Mouse (Mus musculus): ENCODE measurements around the gene Klc2. TPM values are rescaled to one million over a fixed set of nuclear protein-coding genes. Genes with fewer than 3 reads are reported as not detected.

Gene Klc2
- total and polyA plus RNA-seq, 3 experiments: 49.0 to 56.7 (median 50.6) TPM

- Histone ChIP-seq H3K4me1 (ENCODE audit: control insufficient read depth, insufficient read depth, low read length) (no peaks in the 10 kb centered on the region), H3K79me2 (replicated peaks; ENCODE audit: control insufficient read depth, insufficient read depth, low read length) (no peaks in the 10 kb centered on the region), H3K27me3 (ENCODE audit: control insufficient read depth, insufficient read depth, low read length) (no peaks in the 10 kb centered on the region), H3K27ac (no peak overlapping the region), H3K36me3 (ENCODE audit: control insufficient read depth, insufficient read depth, low read length) (no peaks in the 10 kb centered on the region), H3K9ac (ENCODE audit: low read depth, low read length) (no peak overlapping the region), H3K4me3 (no peak overlapping the region)
- 61% methylated on average over 7 of the region's 7 CpGs for WGBS
- DNase-seq: no peak
- intact Hi-C loops (cut with DNase I): no loop called here
- TF ChIP-seq EP300 (IDR thresholded peaks at IDR 0.05; ENCODE audit: insufficient read depth, low read depth, low read length): no peak
- TF ChIP-seq POLR2A (IDR thresholded peaks at IDR 0.05; ENCODE audit: insufficient read depth, low read depth, low read length): no peak
- TF ChIP-seq CTCF (IDR thresholded peaks at IDR 0.05): no peak
Observed at GRCm38 (mm10) chr19:5124055-5124614, 5.8 kb upstream of the Klc2 start.

GRCm38 (mm10) chr19:5123241-5123640, 4.9 kb upstream of the Klc2 start:
- Histone ChIP-seq H3K79me2 (replicated peaks; ENCODE audit: control insufficient read depth, insufficient read depth, low read length) (no peaks in the 10 kb centered on the region), H3K9ac (ENCODE audit: low read depth, low read length) (no peak overlapping the region), H3K27me3 (ENCODE audit: control insufficient read depth, insufficient read depth, low read length) (no peaks in the 10 kb centered on the region), H3K4me1 (ENCODE audit: control insufficient read depth, insufficient read depth, low read length) (no peaks in the 10 kb centered on the region), H3K4me3 (no peak overlapping the region), H3K27ac (no peak overlapping the region), H3K36me3 (ENCODE audit: control insufficient read depth, insufficient read depth, low read length) (no peaks in the 10 kb centered on the region)
- intact Hi-C loops (cut with DNase I): no loop called here
- TF ChIP-seq CTCF (IDR thresholded peaks at IDR 0.05) (no peak), EP300 (IDR thresholded peaks at IDR 0.05; ENCODE audit: insufficient read depth, low read depth, low read length) (no peak), POLR2A (IDR thresholded peaks at IDR 0.05; ENCODE audit: insufficient read depth, low read depth, low read length) (no peak)
- no peak for DNase-seq
- WGBS: 59% methylated on average over 3 of the region's 3 CpGs

GRCm38 (mm10) chr19:5122492-5122891, 4.1 kb upstream of the Klc2 start:
- Histone ChIP-seq H3K4me1 (ENCODE audit: control insufficient read depth, insufficient read depth, low read length) (no peaks in the 10 kb centered on the region), H3K27ac (no peak overlapping the region), H3K4me3 (no peak overlapping the region), H3K36me3 (ENCODE audit: control insufficient read depth, insufficient read depth, low read length) (no peaks in the 10 kb centered on the region), H3K9ac (ENCODE audit: low read depth, low read length) (no peak overlapping the region), H3K27me3 (ENCODE audit: control insufficient read depth, insufficient read depth, low read length) (no peaks in the 10 kb centered on the region), H3K79me2 (replicated peaks; ENCODE audit: control insufficient read depth, insufficient read depth, low read length) (no peaks in the 10 kb centered on the region)
- no peak for DNase-seq
- 49% methylated on average over 10 of the region's 10 CpGs for WGBS
- TF ChIP-seq POLR2A (IDR thresholded peaks at IDR 0.05; ENCODE audit: insufficient read depth, low read depth, low read length): no peak
- no peak for TF ChIP-seq EP300 (IDR thresholded peaks at IDR 0.05; ENCODE audit: insufficient read depth, low read depth, low read length)
- TF ChIP-seq CTCF (IDR thresholded peaks at IDR 0.05): no peak
- intact Hi-C loops (cut with DNase I): no loop called here

- Histone ChIP-seq H3K9ac (ENCODE audit: low read depth, low read length) (peak overlapping the region; percentile 72), H3K79me2 (replicated peaks; ENCODE audit: control insufficient read depth, insufficient read depth, low read length) (no peaks in the 10 kb centered on the region), H3K4me3 (peak overlapping the region; percentile 88), H3K27ac (peak overlapping the region; percentile 77), H3K27me3 (ENCODE audit: control insufficient read depth, insufficient read depth, low read length) (no peaks in the 10 kb centered on the region), H3K4me1 (ENCODE audit: control insufficient read depth, insufficient read depth, low read length) (no peaks in the 10 kb centered on the region), H3K36me3 (ENCODE audit: control insufficient read depth, insufficient read depth, low read length) (no peaks in the 10 kb centered on the region)
- TF ChIP-seq POLR2A (IDR thresholded peaks at IDR 0.05; ENCODE audit: insufficient read depth, low read depth, low read length): no peak
- TF ChIP-seq EP300 (IDR thresholded peaks at IDR 0.05; ENCODE audit: insufficient read depth, low read depth, low read length): 0 out of 2 replicates have a peak, but pooled peaks have one; percentile 20
- peak; percentile 97; the same call in 1 of the 2 replicates for TF ChIP-seq CTCF (IDR thresholded peaks at IDR 0.05)
- peak; percentile 91 to 92 for DNase-seq
- intact Hi-C loops (cut with DNase I): loop anchor here (2.0 kb wide), 1 partner anchor 21 kb away; no protein-coding TSS in a partner anchor
- WGBS: under 1% methylated on average over 75 of the region's 83 CpGs
Observed at GRCm38 (mm10) chr19:5117494-5118383, 621 bp downstream of the Klc2 start.

GRCm38 (mm10) chr19:5113783-5114182, 4.6 kb downstream of the Klc2 start:
- no peak for DNase-seq
- Histone ChIP-seq H3K4me1 (ENCODE audit: control insufficient read depth, insufficient read depth, low read length) (no peaks in the 10 kb centered on the region), H3K9ac (ENCODE audit: low read depth, low read length) (no peak overlapping the region), H3K27ac (no peak overlapping the region), H3K36me3 (ENCODE audit: control insufficient read depth, insufficient read depth, low read length) (no peaks in the 10 kb centered on the region), H3K4me3 (no peak overlapping the region), H3K27me3 (ENCODE audit: control insufficient read depth, insufficient read depth, low read length) (no peaks in the 10 kb centered on the region), H3K79me2 (replicated peaks; ENCODE audit: control insufficient read depth, insufficient read depth, low read length) (no peaks in the 10 kb centered on the region)
- TF ChIP-seq EP300 (IDR thresholded peaks at IDR 0.05; ENCODE audit: insufficient read depth, low read depth, low read length) (no peak), CTCF (IDR thresholded peaks at IDR 0.05) (no peak), POLR2A (IDR thresholded peaks at IDR 0.05; ENCODE audit: insufficient read depth, low read depth, low read length) (no peak)
- WGBS: 93% methylated on average over 7 of the region's 7 CpGs
- intact Hi-C loops (cut with DNase I): no loop called here
